Mouse (Mus musculus): Measurements from ENCODE around the gene Kirrel3.

Gene Kirrel3

GRCm38 (mm10) chr9:34507164-34507563 lies 21.5 kb downstream of the Kirrel3 start:
- DNase-seq (ENCODE audit: low spot score), result no peak

GRCm38 (mm10) chr9:34518861-34519260 lies 33.2 kb downstream of the Kirrel3 start:
- no peak for DNase-seq (ENCODE audit: low spot score)

- DNase-seq (ENCODE audit: low spot score), result no peak
Measured at GRCm38 (mm10) chr9:34520234-34520950, 34.7 kb downstream of the Kirrel3 start.

GRCm38 (mm10) chr9:34525695-34526094 lies 40.0 kb downstream of the Kirrel3 start:
- DNase-seq (ENCODE audit: low spot score), result no peak

- DNase-seq (ENCODE audit: low spot score), result no peak
Measured at GRCm38 (mm10) chr9:34538591-34539335, 53.1 kb downstream of the Kirrel3 start.

GRCm38 (mm10) chr9:34541908-34542307 lies 56.2 kb downstream of the Kirrel3 start:
- no peak for DNase-seq (ENCODE audit: low spot score)

GRCm38 (mm10) chr9:34555699-34556098 lies 70.0 kb downstream of the Kirrel3 start:
- DNase-seq (ENCODE audit: low spot score), result peak; percentile 11

- peak; percentile 60 for DNase-seq (ENCODE audit: low spot score)
Measured at GRCm38 (mm10) chr9:34557846-34558245, 72.2 kb downstream of the Kirrel3 start.

- DNase-seq (ENCODE audit: low spot score), result peak; percentile 63
Measured at GRCm38 (mm10) chr9:34558291-34558899, 72.7 kb downstream of the Kirrel3 start.

GRCm38 (mm10) chr9:34559102-34559501 lies 73.4 kb downstream of the Kirrel3 start:
- DNase-seq (ENCODE audit: low spot score), result no peak

GRCm38 (mm10) chr9:34561281-34561680 lies 75.6 kb downstream of the Kirrel3 start:
- no peak for DNase-seq (ENCODE audit: low spot score)

- DNase-seq (ENCODE audit: low spot score), result no peak
Measured at GRCm38 (mm10) chr9:34562437-34563000, 76.8 kb downstream of the Kirrel3 start.

- DNase-seq (ENCODE audit: low spot score), result no peak
Measured at GRCm38 (mm10) chr9:34573906-34574305, 88.2 kb downstream of the Kirrel3 start.

GRCm38 (mm10) chr9:34574611-34575010 lies 88.9 kb downstream of the Kirrel3 start:
- DNase-seq (ENCODE audit: low spot score), result no peak

- DNase-seq (ENCODE audit: low spot score), result no peak
Measured at GRCm38 (mm10) chr9:34579174-34579573, 93.5 kb downstream of the Kirrel3 start.

GRCm38 (mm10) chr9:34580059-34580458 lies 94.4 kb downstream of the Kirrel3 start:
- DNase-seq (ENCODE audit: low spot score), result no peak

GRCm38 (mm10) chr9:34582496-34582895 lies 96.8 kb downstream of the Kirrel3 start:
- DNase-seq (ENCODE audit: low spot score), result no peak

- no peak for DNase-seq (ENCODE audit: low spot score)
Measured at GRCm38 (mm10) chr9:34585487-34585886, 99.8 kb downstream of the Kirrel3 start.

GRCm38 (mm10) chr9:34586080-34586479 lies 100.4 kb downstream of the Kirrel3 start:
- no peak for DNase-seq (ENCODE audit: low spot score)

- DNase-seq (ENCODE audit: low spot score), result no peak
Measured at GRCm38 (mm10) chr9:34589799-34590198, 104.1 kb downstream of the Kirrel3 start.

GRCm38 (mm10) chr9:34592073-34592610 lies 106.4 kb downstream of the Kirrel3 start:
- DNase-seq (ENCODE audit: low spot score), result no peak

GRCm38 (mm10) chr9:34593889-34594288 lies 108.2 kb downstream of the Kirrel3 start:
- no peak for DNase-seq (ENCODE audit: low spot score)
